In genomic region chr3:68954487-68954886, GRCm38 (mm10) we compare ENCODE assay signal across 9 mouse cellular contexts. TPM values are rescaled to one million over a fixed set of nuclear protein-coding genes. Genes with fewer than 3 reads are reported as not detected.
DNase-seq lines count a peak whose midpoint lies in the region; ATAC-seq and TF ChIP-seq lines count a peak whose summit lies in the region.
"Had no signal": no experiment of that assay in that cellular context is flagged by ENCODE, and none has a peak within 500 bp of the region (broad histone marks: within the 10 kb centered on the region; RNA-seq: fewer than 3 reads in every experiment).

No protein-coding gene starts in this region.

- no peaks in the 10 kb centered on the region for H3K4me1 ChIP-seq in limb, embryonic 14.5 days (ENCODE audit: control insufficient read depth, insufficient read depth, low read length)
- peaks cover 7% of the 10 kb centered on the region for H3K4me1 ChIP-seq in limb, embryonic 10.5 days
- peaks cover 3 to 7% of the 10 kb centered on the region in 2 experiments for H3K4me1 ChIP-seq in MEL (ENCODE audit: control insufficient read depth in 1 of 2, insufficient read depth in 2 of 2, low read length in 2 of 2)
- H3K4me1 ChIP-seq in forebrain, embryonic 10.5 days = peaks cover 13% of the 10 kb centered on the region
- H3K4me1 ChIP-seq: lung, embryonic 15.5 days had no signal

- no peak overlapping the region for H3K4me2 ChIP-seq in limb, embryonic 14.5 days (replicated peaks; ENCODE audit: low read depth, low read length, severe bottlenecking)
- H3K4me2 ChIP-seq: lung, embryonic 15.5 days had no signal

- peak; percentile 80 for TF ChIP-seq RAD21 in MEL (IDR thresholded peaks at IDR 0.05; ENCODE audit: low read depth, low read length)

- H3K9me3 ChIP-seq in limb, embryonic 14.5 days (ENCODE audit: control insufficient read depth, low read length) = no peaks in the 10 kb centered on the region
- H3K9me3 ChIP-seq in limb, embryonic 10.5 days (replicated peaks) = no peaks in the 10 kb centered on the region
- H3K9me3 ChIP-seq in MEL (replicated peaks; ENCODE audit: insufficient read depth, low read length) = no peaks in the 10 kb centered on the region
- H3K9me3 ChIP-seq in forebrain, embryonic 10.5 days = no peaks in the 10 kb centered on the region
- H3K9me3 ChIP-seq: lung, embryonic 15.5 days had no signal

- no peak overlapping the region for H3K9ac ChIP-seq in limb, embryonic 14.5 days (ENCODE audit: low read depth, low read length, severe bottlenecking)
- H3K9ac ChIP-seq in MEL (ENCODE audit: control insufficient read depth, low read depth, low read length, poor library complexity, severe bottlenecking) = no peak overlapping the region
- H3K9ac ChIP-seq: lung, embryonic 15.5 days had no signal

- no peaks in the 10 kb centered on the region for H3K79me2 ChIP-seq in MEL (ENCODE audit: control insufficient read depth, insufficient read depth, low read length, poor library complexity)

- H3K27me3 ChIP-seq in limb, embryonic 14.5 days (ENCODE audit: control insufficient read depth, insufficient read depth, low read length) = no peaks in the 10 kb centered on the region
- no peaks in the 10 kb centered on the region for H3K27me3 ChIP-seq in limb, embryonic 10.5 days (ENCODE audit: low read depth, poor library complexity, severe bottlenecking)
- no peaks in the 10 kb centered on the region for H3K27me3 ChIP-seq in MEL (ENCODE audit: control insufficient read depth in 1 of 2, insufficient read depth in 2 of 2, low read length in 2 of 2)
- H3K27me3 ChIP-seq in forebrain, embryonic 10.5 days (ENCODE audit: poor library complexity, severe bottlenecking) = no peaks in the 10 kb centered on the region
- H3K27me3 ChIP-seq: lung, embryonic 15.5 days had no signal

- H3K27ac ChIP-seq in limb, embryonic 14.5 days (replicated peaks; ENCODE audit: low read depth, low read length) = no peak overlapping the region
- H3K27ac ChIP-seq in limb, embryonic 10.5 days = no peak overlapping the region
- no peak overlapping the region for H3K27ac ChIP-seq in MEL (ENCODE audit: control insufficient read depth, low read depth, low read length)
- H3K27ac ChIP-seq in forebrain, embryonic 10.5 days = no peak overlapping the region
- H3K27ac ChIP-seq: lung, embryonic 15.5 days had no signal

- peak; percentile 38 to 88 (median 73); a peak in 5 of 6 replicates for TF ChIP-seq CTCF in MEL (IDR thresholded peaks at IDR 0.05 in 2 of 3, conservative IDR thresholded peaks at IDR 0.05 in 1 of 3; ENCODE audit: control insufficient read depth in 1 of 3, insufficient read depth in 1 of 3, low read depth in 2 of 3, low read length in 3 of 3, poor library complexity in 1 of 3, severe bottlenecking in 1 of 3)

- no peak for TF ChIP-seq POLR2A in limb, embryonic 14.5 days (IDR thresholded peaks at IDR 0.05; ENCODE audit: borderline replicate concordance, extremely low read depth, insufficient read depth, insufficient read length)
- TF ChIP-seq POLR2A in MEL (IDR thresholded peaks at IDR 0.05; ENCODE audit: control insufficient read depth in 1 of 2, insufficient read depth in 1 of 2, low read depth in 1 of 2, low read length in 2 of 2, poor library complexity in 1 of 2) = no peak

- no peaks in the 10 kb centered on the region for H3K36me3 ChIP-seq in limb, embryonic 14.5 days (ENCODE audit: control insufficient read depth, insufficient read depth, low read length)
- H3K36me3 ChIP-seq in limb, embryonic 10.5 days = peaks cover 7% of the 10 kb centered on the region
- peaks cover 0 to 10% of the 10 kb centered on the region in 2 experiments; a peak in 2 of 4 replicates for H3K36me3 ChIP-seq in MEL (ENCODE audit: control insufficient read depth in 1 of 2, insufficient read depth in 2 of 2, low read length in 2 of 2)
- peaks cover 20% of the 10 kb centered on the region; the same call in 1 of the 2 replicates for H3K36me3 ChIP-seq in forebrain, embryonic 10.5 days (replicated peaks)
- H3K36me3 ChIP-seq: lung, embryonic 15.5 days had no signal

- peak; percentile 33 to 48 for DNase-seq in cerebellum, postnatal 14 days
- peak; percentile 49 for DNase-seq in limb, embryonic 14.5 days (ENCODE audit: low spot score)
- DNase-seq in limb, embryonic 10.5 days (ENCODE audit: low spot score) = no peak
- DNase-seq in MEL (ENCODE audit: low read depth, low spot score) = peak; percentile 83
- peak; percentile 71 for DNase-seq in induced T-regulatory cell, adult 2 months (ENCODE audit: low read depth)
- DNase-seq in Muller cell, postnatal 12 days (ENCODE audit: inconsistent ontology term) = no peak
- no peak for DNase-seq in forebrain, embryonic 10.5 days (ENCODE audit: extremely low spot score, low spot score)

- H3K4me3 ChIP-seq in limb, embryonic 14.5 days (replicated peaks; ENCODE audit: low read length) = no peak overlapping the region
- no peak overlapping the region for H3K4me3 ChIP-seq in limb, embryonic 10.5 days
- H3K4me3 ChIP-seq in MEL (ENCODE audit: control insufficient read depth in 1 of 2, insufficient read depth in 1 of 2, low read depth in 2 of 2, low read length in 2 of 2) = no peak overlapping the region
- no peak overlapping the region for H3K4me3 ChIP-seq in forebrain, embryonic 10.5 days
- H3K4me3 ChIP-seq: lung, embryonic 15.5 days had no signal

- ATAC-seq in cerebellum, adult (ENCODE audit: insufficient number of reproducible peaks, low FRiP score, low TSS enrichment) = no peak
- ATAC-seq in limb, embryonic 14.5 days (ENCODE audit: low FRiP score, low read depth) = no peak

- 0 out of 4 replicates have a peak, but pooled peaks of 1 of the 2 experiments have one; percentile 40 for TF ChIP-seq EP300 in MEL (IDR thresholded peaks at IDR 0.05; ENCODE audit: low read depth in 1 of 2, low read length in 2 of 2)

- 59% methylated on average over 6 of the region's 6 CpGs for WGBS in limb, embryonic 14.5 days
- WGBS in limb, embryonic 10.5 days = 63% methylated on average over 6 of the region's 6 CpGs
- WGBS in forebrain, embryonic 10.5 days = 72% methylated on average over 6 of the region's 6 CpGs

TF ChIP-seq in MEL, 35 proteins besides CTCF, POLR2A, EP300 and RAD21:
- TF ChIP-seq GATA1 (IDR thresholded peaks at IDR 0.05; ENCODE audit: low read depth, low read length) (peak; percentile 74), MYC (IDR thresholded peaks at IDR 0.05; ENCODE audit: low read depth, low read length) (0 out of 2 replicates have a peak, but pooled peaks have one; percentile 50), GABPA (IDR thresholded peaks at IDR 0.05; ENCODE audit: low read depth, low read length) (no peak), MXI1 (IDR thresholded peaks at IDR 0.05; ENCODE audit: low read depth, low read length) (no peak), UBTF (IDR thresholded peaks at IDR 0.05; ENCODE audit: borderline replicate concordance, insufficient read depth, low read depth, low read length) (no peak), BHLHE40 (IDR thresholded peaks at IDR 0.05; ENCODE audit: borderline replicate concordance, low read depth, low read length) (0 out of 2 replicates have a peak, but pooled peaks have one; percentile 21), ZC3H11A (IDR thresholded peaks at IDR 0.05; ENCODE audit: low read depth, low read length) (peak; percentile 63), SIN3A (IDR thresholded peaks at IDR 0.05; ENCODE audit: low read length) (peak; percentile 32; the same call in 1 of the 2 replicates), USF1 (IDR thresholded peaks at IDR 0.05; ENCODE audit: low read depth, low read length) (no peak), SMC3 (IDR thresholded peaks at IDR 0.05; ENCODE audit: low read depth, low read length) (peak; percentile 69), ZNF384 (IDR thresholded peaks at IDR 0.05; ENCODE audit: low read depth, low read length) (peak; percentile 74), ELF1 (IDR thresholded peaks at IDR 0.05; ENCODE audit: low read depth, low read length) (peak; percentile 21; the same call in 1 of the 2 replicates), TBP (IDR thresholded peaks at IDR 0.05; ENCODE audit: low read depth, low read length) (no peak)
TF ChIP-seq in MEL: peak in this region for 8.

RNA-seq across cellular contexts. Expression of gene Ift80, which starts 49.9 kb away (rescaled TPM):
- 19.2 and 24.3 TPM in 2 replicates for polyA plus RNA-seq in limb, embryonic 14.5 days (2012; rRNA removed)
- 16.4 and 18.9 TPM in 2 replicates for polyA plus RNA-seq in limb, embryonic 14.5 days (2014; fragmentation: Nextera tagmentation; extraction: Ambion mirVana)
- 16.8 and 19.6 TPM in 2 replicates for polyA plus RNA-seq in limb, embryonic 10.5 days (2016; fragmentation: Nextera tagmentation; extraction: Ambion mirVana)
- total RNA-seq in MEL (2012; rRNA removed) = 4.6 and 6.3 TPM in 2 replicates
- polyA plus RNA-seq in MEL (2012; ENCODE audit: insufficient read depth in 1 of 2, insufficient read length in 2 of 2, low read depth in 1 of 2, low replicate concordance in 2 of 2, missing spikeins in 1 of 2) = 1 to 10 TPM in 1 of 2 experiments, not detected in 1; 8.4 TPM
- polyA plus RNA-seq in forebrain, embryonic 10.5 days (2016; fragmentation: Nextera tagmentation; extraction: Ambion mirVana) = 17.4 and 19.3 TPM in 2 replicates

RNA-seq across cellular contexts. Expression of gene Smc4, which starts 50.1 kb away (rescaled TPM):
- polyA plus RNA-seq in limb, embryonic 14.5 days (2012; rRNA removed) = 23.7 and 46.1 TPM in 2 replicates
- 118 and 130 TPM in 2 replicates for polyA plus RNA-seq in limb, embryonic 14.5 days (2014; fragmentation: Nextera tagmentation; extraction: Ambion mirVana)
- 136 and 176 TPM in 2 replicates for polyA plus RNA-seq in limb, embryonic 10.5 days (2016; fragmentation: Nextera tagmentation; extraction: Ambion mirVana)
- total RNA-seq in MEL (2012; rRNA removed) = 75.9 and 86.7 TPM in 2 replicates
- 1,000 to 10,000 TPM in 1 of 2 experiments, 10 to 100 TPM in 1; 88.7 to 1,112 TPM for polyA plus RNA-seq in MEL (2012; ENCODE audit: insufficient read depth in 1 of 2, insufficient read length in 2 of 2, low read depth in 1 of 2, low replicate concordance in 2 of 2, missing spikeins in 1 of 2)
- 195 and 211 TPM in 2 replicates for polyA plus RNA-seq in forebrain, embryonic 10.5 days (2016; fragmentation: Nextera tagmentation; extraction: Ambion mirVana)

Comparison
In these comparisons a context has a peak if more than half of its experiments do, and no peak if none do; other contexts are left out.
1. DNase-seq: peak in cerebellum, postnatal 14 days (2 of 2), limb, embryonic 14.5 days (single experiment), MEL (single experiment) and induced T-regulatory cell, adult 2 months (single experiment); none in limb, embryonic 10.5 days (single experiment), Muller cell, postnatal 12 days (single experiment) and forebrain, embryonic 10.5 days (single experiment).